Mouse (Mus musculus): Measurements from ENCODE around the gene Fabp6. TPM values are rescaled to one million over a fixed set of nuclear protein-coding genes. Genes with fewer than 3 reads are reported as not detected.

Gene Fabp6
- polyA plus RNA-seq, 1 experiment = not detected

DNA sequence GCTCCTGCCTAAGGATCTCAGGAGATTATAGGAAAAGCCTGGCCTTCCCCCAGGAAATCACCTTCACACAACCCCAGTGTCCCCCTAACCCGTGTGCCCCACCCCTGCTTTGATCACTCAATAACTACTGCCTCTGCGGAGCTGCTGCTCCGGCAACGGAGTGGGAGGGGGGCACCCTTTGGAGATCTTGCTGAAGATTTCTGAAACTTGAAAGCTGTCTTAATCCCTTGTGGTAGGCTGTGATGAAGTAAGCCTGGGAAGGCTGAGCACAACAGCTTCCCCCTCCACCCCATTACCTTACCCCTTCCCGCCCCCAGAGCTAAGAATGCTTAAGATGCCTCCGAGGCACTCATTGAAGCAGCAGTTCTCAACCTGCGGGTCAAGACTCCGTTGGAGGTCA lies 35.5 kb downstream of the Fabp6 start:
- TF ChIP-seq CTCF (IDR thresholded peaks at IDR 0.05; ENCODE audit: control insufficient read depth, insufficient read depth, low read length) = no peak
- TF ChIP-seq POLR2A (IDR thresholded peaks at IDR 0.05; ENCODE audit: borderline replicate concordance, control insufficient read depth, low read depth, low read length) = no peak
- WGBS = 74% methylated on average over 8 of the region's 8 CpGs
- Histone ChIP-seq H3K27ac (ENCODE audit: control insufficient read depth, insufficient read depth, low read depth, low read length, poor library complexity) (no peak overlapping the region), H3K4me3 (replicated peaks; ENCODE audit: control insufficient read depth, low read depth, low read length) (no peak overlapping the region), H3K4me1 (ENCODE audit: control insufficient read depth, insufficient read depth, low read length) (peaks cover 2% of the 10 kb centered on the region; the same call in 1 of the 2 replicates)

- Histone ChIP-seq H3K4me1 (ENCODE audit: control insufficient read depth, insufficient read depth, low read length) (peaks cover 2% of the 10 kb centered on the region; the same call in 1 of the 2 replicates), H3K4me3 (replicated peaks; ENCODE audit: control insufficient read depth, low read depth, low read length) (no peak overlapping the region), H3K27ac (ENCODE audit: control insufficient read depth, insufficient read depth, low read depth, low read length, poor library complexity) (no peak overlapping the region)
- no peak for TF ChIP-seq POLR2A (IDR thresholded peaks at IDR 0.05; ENCODE audit: borderline replicate concordance, control insufficient read depth, low read depth, low read length)
- TF ChIP-seq CTCF (IDR thresholded peaks at IDR 0.05; ENCODE audit: control insufficient read depth, insufficient read depth, low read length) = no peak
- 88% methylated on average over 2 of the region's 2 CpGs for WGBS
Measured at GRCm38 (mm10) chr11:43565414-43565813, 35.9 kb downstream of the Fabp6 start.

DNA sequence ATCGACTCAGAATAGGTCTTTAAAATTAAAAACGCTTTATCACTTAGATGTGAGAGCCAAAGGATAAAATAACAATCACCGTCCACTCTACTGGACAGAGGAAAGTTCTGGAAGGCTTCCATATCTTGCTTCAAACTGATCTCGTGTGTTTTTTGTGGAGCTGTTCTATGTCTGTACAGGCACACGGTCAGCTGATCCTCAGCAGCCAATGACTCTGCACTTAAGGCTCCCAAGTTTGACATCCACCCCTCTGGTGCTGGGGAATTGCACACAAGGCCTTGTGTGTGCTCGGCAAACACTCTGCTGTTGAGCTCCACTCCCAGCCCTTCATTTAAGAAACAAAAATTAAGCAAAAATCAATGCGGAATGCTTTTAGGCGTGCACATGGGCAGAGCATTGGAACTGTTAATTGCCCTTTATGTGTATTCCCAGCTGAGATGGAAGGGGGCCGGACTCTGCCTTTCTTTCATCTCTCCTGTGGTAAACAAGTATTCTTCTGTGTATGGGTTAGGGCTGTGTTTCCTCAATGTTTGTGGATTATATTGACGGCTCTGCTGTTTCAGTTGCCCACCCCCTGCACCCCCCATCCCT lies 37.6 kb downstream of the Fabp6 start:
- no peak overlapping the region for H3K27ac ChIP-seq (ENCODE audit: control insufficient read depth, insufficient read depth, low read depth, low read length, poor library complexity)
- WGBS = 81% methylated on average over 10 of the region's 10 CpGs

DNA sequence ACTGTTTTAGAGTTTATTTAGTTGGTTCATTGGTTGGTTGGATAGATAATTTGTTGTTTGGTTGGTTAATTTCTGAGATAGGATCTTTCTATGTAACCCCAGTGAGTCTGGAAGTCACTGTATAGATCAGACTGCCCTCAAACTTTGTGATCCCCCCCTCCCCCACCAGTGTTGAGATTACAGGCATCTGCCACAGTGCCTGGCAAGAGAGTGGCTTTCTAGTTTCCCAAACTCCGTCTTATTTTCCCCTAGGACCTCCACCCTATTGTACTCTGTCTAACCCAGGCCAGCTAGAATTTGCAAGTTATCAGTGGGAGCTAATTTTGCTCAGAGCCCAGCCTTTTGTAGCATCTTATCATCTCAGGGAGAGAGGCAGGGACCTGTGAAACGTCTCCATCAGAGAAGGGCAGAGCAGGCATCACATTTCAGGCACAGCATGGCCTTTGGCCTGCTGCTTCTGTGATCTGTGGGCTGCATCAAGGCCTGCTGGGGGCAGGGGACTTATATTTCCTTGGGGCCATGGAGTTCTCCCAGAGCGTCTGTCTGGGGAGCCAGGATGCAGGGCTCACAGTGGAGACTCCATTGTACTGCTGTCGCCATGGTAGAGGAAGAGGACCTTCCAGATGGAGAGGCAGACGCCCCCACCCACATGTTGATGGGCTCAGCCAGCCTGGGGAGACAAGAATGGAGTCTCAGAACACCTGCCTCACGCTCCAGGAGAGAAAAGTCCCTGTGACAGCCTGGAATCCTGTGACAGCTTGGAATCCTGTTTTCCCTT lies 41.6 kb downstream of the Fabp6 start:
- no peak overlapping the region for H3K4me3 ChIP-seq (replicated peaks; ENCODE audit: control insufficient read depth, low read depth, low read length)
- H3K27ac ChIP-seq (ENCODE audit: control insufficient read depth, insufficient read depth, low read depth, low read length, poor library complexity) = no peak overlapping the region
- H3K4me1 ChIP-seq (ENCODE audit: control insufficient read depth, insufficient read depth, low read length) = no peaks in the 10 kb centered on the region
- TF ChIP-seq CTCF (IDR thresholded peaks at IDR 0.05; ENCODE audit: control insufficient read depth, insufficient read depth, low read length) = no peak
- TF ChIP-seq POLR2A (IDR thresholded peaks at IDR 0.05; ENCODE audit: borderline replicate concordance, control insufficient read depth, low read depth, low read length) = no peak
- 74% methylated on average over 6 of the region's 6 CpGs for WGBS

More for the DNA sequence above, 37.6 kb downstream of the Fabp6 start:
- Histone ChIP-seq H3K4me1 (ENCODE audit: control insufficient read depth, insufficient read depth, low read length) (no peaks in the 10 kb centered on the region), H3K4me3 (replicated peaks; ENCODE audit: control insufficient read depth, low read depth, low read length) (no peak overlapping the region)
- TF ChIP-seq POLR2A (IDR thresholded peaks at IDR 0.05; ENCODE audit: borderline replicate concordance, control insufficient read depth, low read depth, low read length) = no peak
- TF ChIP-seq CTCF (IDR thresholded peaks at IDR 0.05; ENCODE audit: control insufficient read depth, insufficient read depth, low read length) = no peak

GRCm38 (mm10) chr11:43556538-43556937 lies 44.8 kb downstream of the Fabp6 start:
- TF ChIP-seq CTCF (IDR thresholded peaks at IDR 0.05; ENCODE audit: control insufficient read depth, insufficient read depth, low read length) = no peak; the same call in 1 of the 2 replicates
- TF ChIP-seq POLR2A (IDR thresholded peaks at IDR 0.05; ENCODE audit: borderline replicate concordance, control insufficient read depth, low read depth, low read length) = no peak
- no peak overlapping the region for H3K4me3 ChIP-seq (replicated peaks; ENCODE audit: control insufficient read depth, low read depth, low read length)
- no peaks in the 10 kb centered on the region for H3K4me1 ChIP-seq (ENCODE audit: control insufficient read depth, insufficient read depth, low read length)
- 84% methylated on average over 11 of the region's 11 CpGs for WGBS
- H3K27ac ChIP-seq (ENCODE audit: control insufficient read depth, insufficient read depth, low read depth, low read length, poor library complexity) = no peak overlapping the region

- no peak overlapping the region for H3K27ac ChIP-seq (ENCODE audit: control insufficient read depth, insufficient read depth, low read depth, low read length, poor library complexity)
- TF ChIP-seq CTCF (IDR thresholded peaks at IDR 0.05; ENCODE audit: control insufficient read depth, insufficient read depth, low read length) = no peak
- no peak for TF ChIP-seq POLR2A (IDR thresholded peaks at IDR 0.05; ENCODE audit: borderline replicate concordance, control insufficient read depth, low read depth, low read length)
- WGBS = 82% methylated on average over 6 of the region's 6 CpGs
- H3K4me3 ChIP-seq (replicated peaks; ENCODE audit: control insufficient read depth, low read depth, low read length) = no peak overlapping the region
- no peaks in the 10 kb centered on the region for H3K4me1 ChIP-seq (ENCODE audit: control insufficient read depth, insufficient read depth, low read length)
Measured at GRCm38 (mm10) chr11:43552675-43553074, 48.7 kb downstream of the Fabp6 start.

- Histone ChIP-seq H3K4me1 (ENCODE audit: control insufficient read depth, insufficient read depth, low read length) (no peaks in the 10 kb centered on the region), H3K4me3 (replicated peaks; ENCODE audit: control insufficient read depth, low read depth, low read length) (no peak overlapping the region), H3K27ac (ENCODE audit: control insufficient read depth, insufficient read depth, low read depth, low read length, poor library complexity) (no peak overlapping the region)
- no peak for TF ChIP-seq CTCF (IDR thresholded peaks at IDR 0.05; ENCODE audit: control insufficient read depth, insufficient read depth, low read length)
- WGBS = 40% methylated on average over 3 of the region's 3 CpGs
Measured at GRCm38 (mm10) chr11:43551756-43552155, 49.6 kb downstream of the Fabp6 start.

DNA sequence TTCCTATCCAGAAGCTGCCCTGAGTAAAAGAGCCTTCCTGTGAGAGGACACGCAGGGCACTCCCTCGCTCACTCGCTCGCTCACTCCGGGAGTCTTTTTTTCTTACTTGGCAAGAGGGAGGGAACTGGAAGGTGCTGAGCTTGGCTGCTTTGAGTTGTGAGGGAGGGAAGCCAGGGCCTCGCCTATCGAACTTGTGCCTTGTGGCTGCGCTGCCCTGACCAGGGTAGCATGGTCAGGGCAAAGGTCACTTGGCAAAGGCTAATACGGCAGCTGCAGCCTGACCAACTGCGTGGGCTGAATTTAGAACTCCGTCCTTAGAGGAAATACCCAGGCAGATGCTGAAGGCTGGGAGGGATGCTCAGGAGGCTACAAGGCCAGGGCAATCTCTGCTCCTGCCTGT lies 51.6 kb downstream of the Fabp6 start:
- no peak overlapping the region for H3K4me3 ChIP-seq (replicated peaks; ENCODE audit: control insufficient read depth, low read depth, low read length)
- no peak overlapping the region for H3K27ac ChIP-seq (ENCODE audit: control insufficient read depth, insufficient read depth, low read depth, low read length, poor library complexity)
- H3K4me1 ChIP-seq (ENCODE audit: control insufficient read depth, insufficient read depth, low read length) = peaks cover 2% of the 10 kb centered on the region; the same call in 1 of the 2 replicates
- no peak for TF ChIP-seq POLR2A (IDR thresholded peaks at IDR 0.05; ENCODE audit: borderline replicate concordance, control insufficient read depth, low read depth, low read length)
- TF ChIP-seq CTCF (IDR thresholded peaks at IDR 0.05; ENCODE audit: control insufficient read depth, insufficient read depth, low read length) = no peak
- WGBS = 90% methylated on average over 11 of the region's 11 CpGs
